Mouse (Mus musculus) adrenal gland, postnatal 14 days (tissue): ENCODE data around the gene Gan. TPM values are rescaled to one million over a fixed set of nuclear protein-coding genes. Genes with fewer than 3 reads are reported as not detected.

Experiments
- DNase-seq: peaks from one replicate; pipeline ENCODE4 v3.0.0; 2021; ENCODE audit warnings: mixed read lengths
- total RNA-seq: library from RNA; stranded (reverse); gene quantifications from 2 replicates; pipeline ENCODE4 v1.2.3, GENCODE M21; 2021

The Gan gene
- total RNA-seq, 1 experiment from 2014 or later: 9.1 TPM

- no peak for DNase-seq
Observed at GRCm38 (mm10) chr8:117199658-117200057, 41.7 kb downstream of the Gan start.

DNA sequence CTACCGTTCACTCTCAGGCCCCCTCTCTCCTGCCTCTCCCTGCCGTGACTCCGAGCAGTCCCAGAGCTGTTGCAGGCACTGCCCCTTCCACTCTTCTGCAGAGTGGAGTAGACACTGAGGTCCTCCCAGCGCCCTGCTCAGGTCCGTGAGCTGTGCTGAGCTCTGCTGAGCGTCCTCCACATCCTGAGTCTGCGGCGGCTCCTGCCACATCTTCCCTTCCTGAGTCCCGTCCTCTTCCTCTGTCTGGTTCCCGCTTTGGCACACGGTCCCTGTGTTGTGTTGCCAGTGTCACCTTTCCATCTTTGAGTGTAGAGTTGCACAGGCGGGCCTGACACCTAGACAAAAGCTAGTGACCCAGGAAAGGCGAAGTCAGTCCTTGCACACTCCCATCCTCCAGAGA is 42.4 kb downstream of the Gan start:
- no peak for DNase-seq

- DNase-seq: no peak
Observed at GRCm38 (mm10) chr8:117200803-117201202, 42.9 kb downstream of the Gan start.

- no peak for DNase-seq
Observed at GRCm38 (mm10) chr8:117201221-117202017, 43.5 kb downstream of the Gan start.

DNA sequence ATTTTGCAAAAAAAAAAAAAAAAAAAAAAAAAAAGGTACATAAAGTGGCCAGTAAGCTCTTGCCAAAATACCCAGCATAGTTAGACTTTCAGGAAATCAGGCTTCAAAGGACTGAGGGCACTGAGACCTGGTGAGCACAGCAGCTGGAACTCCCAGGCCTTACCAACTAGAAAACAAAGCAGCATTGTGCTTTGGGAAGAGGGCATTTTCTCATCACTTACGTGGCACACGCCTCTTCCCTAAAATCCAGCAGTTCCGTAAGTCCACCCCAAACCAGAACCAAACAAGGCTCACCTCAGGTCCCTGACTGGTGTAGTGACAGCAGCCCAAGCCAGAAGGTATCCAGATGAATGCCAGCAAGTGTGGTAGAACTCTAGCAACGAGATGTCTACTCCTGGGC is 45.1 kb downstream of the Gan start:
- no peak for DNase-seq

DNA sequence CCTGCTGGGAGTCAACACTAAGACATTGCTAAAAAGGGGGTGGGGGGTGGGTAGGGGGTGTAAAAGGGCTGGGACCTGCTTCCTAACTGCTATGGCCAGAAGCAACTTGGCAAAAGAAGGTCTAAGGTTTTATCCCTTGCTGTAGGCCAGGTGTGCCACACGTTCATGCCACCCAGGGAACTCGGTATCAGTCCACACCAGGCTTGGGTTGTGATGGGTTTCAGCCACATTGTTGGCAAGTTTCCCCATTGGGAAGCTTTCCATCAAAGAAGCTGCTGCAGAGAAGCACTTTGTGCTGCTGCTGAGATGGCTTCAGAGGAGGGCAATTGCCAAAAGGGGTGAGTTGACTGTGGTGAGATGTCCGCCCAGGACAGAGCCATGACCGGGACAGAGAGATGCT is 47.9 kb downstream of the Gan start:
- DNase-seq: no peak

GRCm38 (mm10) chr8:117206636-117207035 is 48.7 kb downstream of the Gan start:
- no peak for DNase-seq

GRCm38 (mm10) chr8:117209150-117209549 is 51.2 kb downstream of the Gan start:
- DNase-seq: no peak

DNA sequence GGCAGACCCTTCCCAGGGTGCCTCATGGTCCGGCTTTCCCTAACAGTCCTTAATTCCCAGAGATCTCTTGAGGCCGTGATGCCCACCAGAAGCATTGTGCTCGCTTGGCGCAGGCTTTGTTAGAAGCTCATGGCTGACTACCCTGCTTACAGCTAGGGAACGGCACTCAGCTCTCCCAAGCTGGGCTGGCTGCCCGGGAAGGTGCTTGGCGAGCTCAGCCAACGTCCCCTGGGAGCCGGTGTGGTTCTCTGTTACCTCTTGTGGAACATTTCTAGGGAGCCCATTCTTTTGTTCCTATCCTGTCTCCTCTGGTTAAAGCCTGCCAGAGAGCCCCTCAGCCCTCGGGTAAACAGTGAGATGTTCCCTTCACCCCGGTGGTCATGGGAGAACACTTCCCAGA is 54.2 kb downstream of the Gan start:
- DNase-seq: peak; percentile 71

- DNase-seq: no peak
Observed at GRCm38 (mm10) chr8:117217724-117218123, 59.8 kb downstream of the Gan start.

DNA sequence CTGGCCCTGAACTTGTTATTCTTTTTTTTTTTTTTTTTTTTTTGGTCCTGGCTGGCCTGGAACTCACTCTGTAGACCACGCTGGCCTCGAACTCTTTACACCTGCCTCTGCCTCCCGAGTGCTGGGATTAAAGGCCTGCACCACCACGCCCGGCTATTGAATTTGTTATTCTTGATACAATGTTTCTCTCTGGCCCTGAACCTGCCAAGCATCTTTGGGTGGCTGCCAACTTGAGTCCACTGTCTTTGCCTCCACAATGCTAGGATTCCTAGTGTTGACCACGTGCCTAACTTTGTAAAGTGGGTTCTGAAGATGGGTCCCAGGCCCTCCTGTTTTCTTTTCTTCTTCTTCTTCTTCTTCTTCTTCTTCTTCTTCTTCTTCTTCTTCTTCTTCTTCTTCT is 64.5 kb downstream of the Gan start:
- DNase-seq: peak; percentile 47

DNA sequence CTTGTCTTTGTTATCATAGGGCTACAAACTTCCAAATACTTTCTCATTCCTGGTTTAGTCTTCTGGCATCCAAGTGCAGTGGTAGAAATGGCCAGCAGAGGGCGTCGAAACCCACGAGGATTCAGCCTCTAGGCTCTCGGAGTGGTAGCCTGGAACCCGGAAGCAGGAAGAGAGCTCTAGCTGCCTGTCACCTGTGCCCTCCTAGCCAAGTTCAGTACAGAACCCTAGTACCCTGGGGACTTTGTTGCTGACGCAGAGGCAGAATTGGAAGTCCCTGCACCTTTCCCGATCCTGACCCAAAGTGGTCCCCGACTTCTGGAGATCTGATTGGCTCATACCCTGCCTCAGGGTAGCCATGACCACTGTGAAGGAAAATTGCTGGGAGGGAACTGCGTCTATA is 66.7 kb downstream of the Gan start:
- DNase-seq: peak; percentile 93

DNA sequence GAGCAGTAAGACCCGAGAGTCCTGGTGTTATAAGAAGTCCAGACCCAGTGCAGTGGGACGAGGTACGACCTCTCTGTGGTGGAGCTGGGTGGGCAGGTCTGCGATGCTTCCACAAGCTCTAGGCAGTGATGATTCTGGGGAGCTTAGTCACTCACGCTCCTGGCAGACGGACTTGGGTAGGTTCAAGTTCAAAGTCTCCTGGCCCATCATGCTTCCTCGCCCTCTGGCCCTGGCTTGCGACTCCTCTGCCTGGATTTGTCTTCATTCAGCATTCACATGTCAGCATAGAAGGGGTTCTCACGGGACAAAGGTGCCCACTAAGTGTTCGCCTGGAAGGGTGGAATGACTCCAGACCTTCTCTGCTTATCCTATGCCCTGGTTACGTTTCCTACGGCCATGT is 68.4 kb downstream of the Gan start:
- DNase-seq: no peak

DNA sequence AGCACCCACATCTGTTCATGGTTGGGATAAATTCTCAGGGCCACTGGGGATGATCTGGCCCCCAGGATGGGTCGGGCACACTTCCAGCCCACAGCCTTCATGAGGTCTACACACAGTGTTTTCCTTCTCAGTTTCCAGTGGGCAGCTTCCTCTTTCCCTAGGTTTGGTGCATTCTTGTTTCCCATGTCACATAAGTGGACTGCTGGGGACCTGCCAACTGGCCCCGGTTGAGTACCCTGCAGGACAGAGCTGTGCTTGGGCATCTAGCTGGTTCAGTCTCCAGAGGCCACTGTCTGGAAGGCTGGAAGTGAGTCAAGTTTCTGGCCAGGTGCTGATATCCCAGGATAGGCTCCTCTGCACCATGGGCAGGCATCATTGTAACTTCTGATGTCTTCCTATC is 69.4 kb downstream of the Gan start:
- DNase-seq: no peak

GRCm38 (mm10) chr8:117233199-117233598 is 75.3 kb downstream of the Gan start:
- DNase-seq: no peak

DNA sequence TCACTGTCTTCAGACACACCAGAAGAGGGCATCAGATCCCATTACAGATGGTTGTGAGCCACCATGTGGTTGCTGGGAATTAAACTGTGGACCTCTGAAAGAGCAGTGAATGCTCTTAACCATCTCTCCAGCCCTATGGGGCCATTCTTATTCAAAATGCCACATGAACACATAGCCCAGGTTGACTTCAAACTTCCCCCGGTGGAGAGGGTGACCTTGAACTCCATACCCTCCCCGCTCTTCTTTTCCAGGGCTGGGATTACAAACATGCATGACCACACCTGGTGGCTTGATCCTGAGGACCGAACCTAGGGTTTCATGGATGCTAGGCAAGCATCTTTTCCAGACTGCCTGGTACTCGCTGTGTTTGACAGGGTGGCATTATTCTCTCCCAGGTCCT is 78.6 kb downstream of the Gan start:
- no peak for DNase-seq

- DNase-seq: no peak
Observed at GRCm38 (mm10) chr8:117240326-117240725, 82.4 kb downstream of the Gan start.

- no peak for DNase-seq
Observed at GRCm38 (mm10) chr8:117240841-117241494, 83.0 kb downstream of the Gan start.

GRCm38 (mm10) chr8:117241848-117242247 is 83.9 kb downstream of the Gan start:
- DNase-seq: peak; percentile 31

DNA sequence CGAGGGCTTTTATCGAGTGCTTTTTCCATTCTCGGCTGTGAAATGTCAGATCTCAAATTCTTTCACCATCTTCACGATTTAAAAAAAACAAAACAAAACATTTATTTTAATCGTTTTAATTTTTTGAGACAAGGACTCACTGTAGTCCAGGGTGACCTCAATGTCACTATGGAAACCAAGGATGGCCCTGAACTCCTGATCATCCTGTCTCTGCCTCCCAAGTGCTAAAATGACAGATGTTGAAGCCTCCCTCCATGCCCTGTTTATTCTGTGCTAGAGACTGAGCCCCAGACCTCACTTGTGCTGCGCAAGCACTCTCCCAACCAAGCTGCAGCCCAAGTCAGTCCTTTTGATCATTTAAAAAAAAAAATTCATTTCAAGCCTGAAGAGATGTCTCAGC is 84.4 kb downstream of the Gan start:
- DNase-seq: peak; percentile 55

DNA sequence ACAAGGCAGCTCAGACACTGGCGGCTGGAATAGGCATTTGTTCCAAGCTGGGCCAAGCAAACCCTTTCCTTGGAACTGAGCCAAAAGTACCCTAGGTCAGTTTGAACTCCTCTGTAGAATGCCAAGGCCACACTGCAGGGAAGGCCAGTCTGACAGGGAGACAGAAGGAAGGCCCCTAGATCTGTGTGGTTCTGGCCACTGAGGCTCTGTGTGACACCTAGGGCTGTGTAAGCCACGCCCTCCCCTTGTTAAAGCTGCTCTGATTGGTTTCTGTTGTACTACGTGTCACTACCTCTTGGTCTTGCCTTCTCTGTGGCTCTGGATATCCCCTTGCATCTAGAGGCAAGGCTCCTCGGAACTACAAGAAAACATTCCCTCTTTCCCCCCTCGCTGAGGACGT is 86.7 kb downstream of the Gan start:
- DNase-seq: peak; percentile 69

DNA sequence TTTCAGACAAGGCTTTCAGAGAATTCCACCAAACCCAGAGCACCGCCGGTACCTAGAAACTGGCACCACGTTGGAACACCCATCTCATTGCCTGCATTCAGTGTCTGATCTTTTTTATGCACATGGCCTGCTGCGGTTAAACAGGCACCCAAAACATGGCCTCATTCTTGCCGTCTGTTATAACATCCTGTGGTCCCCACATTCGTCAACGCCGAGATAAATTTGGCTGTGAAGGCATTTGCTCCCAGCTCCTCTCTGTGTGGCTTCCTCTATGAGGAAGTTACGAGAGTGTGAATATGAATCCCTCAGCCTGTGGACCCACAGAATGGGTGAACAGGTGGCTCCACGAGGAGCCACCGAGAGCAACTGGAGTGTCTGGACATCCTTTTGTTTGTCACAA is 90.4 kb downstream of the Gan start:
- no peak for DNase-seq

DNA sequence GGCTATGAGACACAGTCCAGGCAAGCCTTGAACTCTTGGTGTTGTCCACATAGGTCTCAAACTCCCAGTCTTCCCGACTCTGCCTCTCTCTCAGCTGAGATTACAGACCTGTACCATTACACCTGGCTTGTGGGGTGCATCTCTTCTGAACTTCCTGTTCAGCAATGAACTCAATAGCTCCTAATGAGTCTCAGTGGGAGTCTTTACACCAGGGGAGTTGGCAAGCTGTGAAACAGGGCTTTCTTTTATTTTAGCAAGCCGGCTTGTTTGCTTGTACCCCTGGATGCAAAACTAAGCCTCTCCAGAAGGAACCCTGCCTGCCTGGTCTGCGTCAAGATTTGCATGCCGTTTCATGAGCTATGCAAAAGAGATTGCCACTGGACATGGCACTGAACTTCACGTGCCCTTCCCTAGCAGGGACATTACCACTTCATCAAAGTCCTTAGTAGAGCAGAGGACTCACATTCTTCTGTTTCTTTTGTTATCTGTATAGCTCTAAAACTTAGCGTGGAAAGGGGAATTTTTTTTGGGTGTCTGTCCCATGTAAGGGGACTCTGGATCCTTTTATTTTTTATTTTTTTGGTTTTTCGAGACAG is 93.2 kb downstream of the Gan start:
- no peak for DNase-seq

- no peak for DNase-seq
Observed at GRCm38 (mm10) chr8:117252650-117253049, 94.7 kb downstream of the Gan start.
